Mouse (Mus musculus): ENCODE data around the gene Taf8. TPM values are rescaled to one million over a fixed set of nuclear protein-coding genes. Genes with fewer than 3 reads are reported as not detected.
A peak's percentile ranks its signal among the peaks of the same experiment; 100 is the strongest.

Taf8 gene
- polyA plus RNA-seq, 1 experiment: 13.3 TPM

GRCm38 (mm10) chr17:47508012-47508608 lies 6.0 kb upstream of the Taf8 start:
- 0 out of 2 replicates have a peak, but pooled peaks have one; percentile 30 for TF ChIP-seq POLR2A (IDR thresholded peaks at IDR 0.05; ENCODE audit: low read depth, low read length)
- TF ChIP-seq CTCF (IDR thresholded peaks at IDR 0.05; ENCODE audit: extremely low read depth, insufficient read length, insufficient replicate concordance, low read depth, low read length): no peak
- Histone ChIP-seq H3K27ac (ENCODE audit: insufficient read depth, low read depth, low read length) (peak overlapping the region; percentile 99), H3K4me3 (ENCODE audit: low read depth, low read length) (peak overlapping the region; percentile 55), H3K4me1 (ENCODE audit: control insufficient read depth, insufficient read depth, insufficient read length, low read length) (peaks cover 30% of the 10 kb centered on the region; the same call in 1 of the 2 replicates), H3K36me3 (ENCODE audit: control insufficient read depth, insufficient read depth, low read length) (no peaks in the 10 kb centered on the region), H3K27me3 (ENCODE audit: control insufficient read depth, insufficient read depth, low read length) (no peaks in the 10 kb centered on the region)
- 2% methylated on average over 12 of the region's 12 CpGs for WGBS

- TF ChIP-seq CTCF (IDR thresholded peaks at IDR 0.05; ENCODE audit: extremely low read depth, insufficient read length, insufficient replicate concordance, low read depth, low read length) (no peak), POLR2A (IDR thresholded peaks at IDR 0.05; ENCODE audit: low read depth, low read length) (no peak)
- H3K4me1 ChIP-seq (ENCODE audit: control insufficient read depth, insufficient read depth, insufficient read length, low read length): peaks cover 30% of the 10 kb centered on the region; the same call in 1 of the 2 replicates
- no peaks in the 10 kb centered on the region for H3K36me3 ChIP-seq (ENCODE audit: control insufficient read depth, insufficient read depth, low read length)
- peak overlapping the region; percentile 88 for H3K27ac ChIP-seq (ENCODE audit: insufficient read depth, low read depth, low read length)
- H3K4me3 ChIP-seq (ENCODE audit: low read depth, low read length): no peak overlapping the region
- WGBS: 47% methylated on average over 2 of the region's 2 CpGs
- no peaks in the 10 kb centered on the region for H3K27me3 ChIP-seq (ENCODE audit: control insufficient read depth, insufficient read depth, low read length)
Observed at GRCm38 (mm10) chr17:47507523-47507922, 5.4 kb upstream of the Taf8 start.

- Histone ChIP-seq H3K27ac (ENCODE audit: insufficient read depth, low read depth, low read length) (peak overlapping the region; percentile 23; the same call in 1 of the 2 replicates), H3K4me3 (ENCODE audit: low read depth, low read length) (0 out of 2 replicates have a peak overlapping the region, but pooled peaks have one; percentile 2), H3K36me3 (ENCODE audit: control insufficient read depth, insufficient read depth, low read length) (no peaks in the 10 kb centered on the region), H3K27me3 (ENCODE audit: control insufficient read depth, insufficient read depth, low read length) (no peaks in the 10 kb centered on the region), H3K4me1 (ENCODE audit: control insufficient read depth, insufficient read depth, insufficient read length, low read length) (peaks cover 27% of the 10 kb centered on the region; the same call in 1 of the 2 replicates)
- TF ChIP-seq POLR2A (IDR thresholded peaks at IDR 0.05; ENCODE audit: low read depth, low read length) (no peak), CTCF (IDR thresholded peaks at IDR 0.05; ENCODE audit: extremely low read depth, insufficient read length, insufficient replicate concordance, low read depth, low read length) (no peak)
- 79% methylated on average over 4 of the region's 4 CpGs for WGBS
Observed at GRCm38 (mm10) chr17:47506697-47507096, 4.6 kb upstream of the Taf8 start.

GRCm38 (mm10) chr17:47506042-47506441 lies 4.0 kb upstream of the Taf8 start:
- 52% methylated on average over 1 of the region's 1 CpGs for WGBS
- H3K27ac ChIP-seq (ENCODE audit: insufficient read depth, low read depth, low read length): peak overlapping the region; percentile 72; the same call in 1 of the 2 replicates
- no peak for TF ChIP-seq POLR2A (IDR thresholded peaks at IDR 0.05; ENCODE audit: low read depth, low read length)
- TF ChIP-seq CTCF (IDR thresholded peaks at IDR 0.05; ENCODE audit: extremely low read depth, insufficient read length, insufficient replicate concordance, low read depth, low read length): no peak
- no peaks in the 10 kb centered on the region for H3K27me3 ChIP-seq (ENCODE audit: control insufficient read depth, insufficient read depth, low read length)
- peak overlapping the region; percentile 37 for H3K4me3 ChIP-seq (ENCODE audit: low read depth, low read length)
- peaks cover 27% of the 10 kb centered on the region for H3K4me1 ChIP-seq (ENCODE audit: control insufficient read depth, insufficient read depth, insufficient read length, low read length)
- H3K36me3 ChIP-seq (ENCODE audit: control insufficient read depth, insufficient read depth, low read length): no peaks in the 10 kb centered on the region

GRCm38 (mm10) chr17:47505566-47505965 lies 3.5 kb upstream of the Taf8 start:
- H3K27ac ChIP-seq (ENCODE audit: insufficient read depth, low read depth, low read length): peak overlapping the region; percentile 72
- 34% methylated on average over 2 of the region's 2 CpGs for WGBS
- H3K4me3 ChIP-seq (ENCODE audit: low read depth, low read length): peak overlapping the region; percentile 64
- H3K27me3 ChIP-seq (ENCODE audit: control insufficient read depth, insufficient read depth, low read length): no peaks in the 10 kb centered on the region
- TF ChIP-seq POLR2A (IDR thresholded peaks at IDR 0.05; ENCODE audit: low read depth, low read length) (no peak), CTCF (IDR thresholded peaks at IDR 0.05; ENCODE audit: extremely low read depth, insufficient read length, insufficient replicate concordance, low read depth, low read length) (no peak)
- peaks cover 29% of the 10 kb centered on the region for H3K4me1 ChIP-seq (ENCODE audit: control insufficient read depth, insufficient read depth, insufficient read length, low read length)
- H3K36me3 ChIP-seq (ENCODE audit: control insufficient read depth, insufficient read depth, low read length): no peaks in the 10 kb centered on the region

GRCm38 (mm10) chr17:47504941-47505346 lies 2.9 kb upstream of the Taf8 start, which contains the start of gene Ccnd3:
TSS of gene Ccnd3 (plus strand) at chr17:47505051.
- under 1% methylated on average over 22 of the region's 22 CpGs for WGBS
- H3K36me3 ChIP-seq (ENCODE audit: control insufficient read depth, insufficient read depth, low read length): peaks cover 4% of the 10 kb centered on the region; the same call in 1 of the 2 replicates
- H3K27ac ChIP-seq (ENCODE audit: insufficient read depth, low read depth, low read length): peak within 1 kb of the TSS; percentile 72
- no peaks in the 10 kb centered on the region for H3K27me3 ChIP-seq (ENCODE audit: control insufficient read depth, insufficient read depth, low read length)
- H3K4me3 ChIP-seq (ENCODE audit: low read depth, low read length): peak within 1 kb of the TSS; percentile 64
- TF ChIP-seq CTCF (IDR thresholded peaks at IDR 0.05; ENCODE audit: extremely low read depth, insufficient read length, insufficient replicate concordance, low read depth, low read length) (no peak), POLR2A (IDR thresholded peaks at IDR 0.05; ENCODE audit: low read depth, low read length) (peak; percentile 41)
- H3K4me1 ChIP-seq (ENCODE audit: control insufficient read depth, insufficient read depth, insufficient read length, low read length): peaks cover 29% of the 10 kb centered on the region

- H3K4me3 ChIP-seq (ENCODE audit: low read depth, low read length): peak overlapping the region; percentile 64; the same call in 1 of the 2 replicates
- H3K4me1 ChIP-seq (ENCODE audit: control insufficient read depth, insufficient read depth, insufficient read length, low read length): peaks cover 29% of the 10 kb centered on the region
- no peaks in the 10 kb centered on the region for H3K27me3 ChIP-seq (ENCODE audit: control insufficient read depth, insufficient read depth, low read length)
- H3K27ac ChIP-seq (ENCODE audit: insufficient read depth, low read depth, low read length): peak overlapping the region; percentile 72
- TF ChIP-seq CTCF (IDR thresholded peaks at IDR 0.05; ENCODE audit: extremely low read depth, insufficient read length, insufficient replicate concordance, low read depth, low read length) (no peak), POLR2A (IDR thresholded peaks at IDR 0.05; ENCODE audit: low read depth, low read length) (no peak)
- WGBS: 32% methylated on average over 5 of the region's 5 CpGs
- peaks cover 7% of the 10 kb centered on the region for H3K36me3 ChIP-seq (ENCODE audit: control insufficient read depth, insufficient read depth, low read length)
Observed at GRCm38 (mm10) chr17:47504228-47504627, 2.1 kb upstream of the Taf8 start.

All from small intestine, adult 2 months (tissue).